Comparison of ENCODE assay signal across 8 mouse cellular contexts in genomic region chrX:56610318-56610694, GRCm38 (mm10). TPM values are rescaled to one million over a fixed set of nuclear protein-coding genes. Genes with fewer than 3 reads are reported as not detected.
A peak's percentile ranks its signal among the peaks of the same experiment; 100 is the strongest.
DNase-seq lines count a peak whose midpoint lies in the region; ATAC-seq lines count a peak whose summit lies in the region.

No protein-coding gene starts in this region.

- peak overlapping the region; percentile 74 for H3K9ac ChIP-seq in liver, embryonic 16.5 days (ENCODE audit: low read depth, low read length)

- no peaks in the 10 kb centered on the region for H3K9me3 ChIP-seq in hindbrain, embryonic 10.5 days
- no peaks in the 10 kb centered on the region for H3K9me3 ChIP-seq in liver, embryonic 16.5 days (replicated peaks; ENCODE audit: control insufficient read depth, low read length)

- DNase-seq in embryo, embryonic 10 days (ENCODE audit: low spot score) = peak; percentile 11
- DNase-seq in embryo, embryonic 10.5 days (ENCODE audit: low spot score) = no peak
- DNase-seq in ovary, postnatal 36 days (ENCODE audit: low spot score) = peak; percentile 4
- DNase-seq in ovary, postnatal 10 days (ENCODE audit: low spot score) = no peak
- DNase-seq in hindbrain, embryonic 10.5 days (ENCODE audit: low spot score) = peak; percentile 28
- peak; percentile 10 for DNase-seq in right cerebral cortex, postnatal 25 days
- no peak for DNase-seq in natural killer cell, adult 2 months (ENCODE audit: low spot score in 2 of 2)

- no peaks in the 10 kb centered on the region for H3K27me3 ChIP-seq in hindbrain, embryonic 10.5 days (ENCODE audit: insufficient read depth, poor library complexity, severe bottlenecking)
- no peaks in the 10 kb centered on the region for H3K27me3 ChIP-seq in liver, embryonic 16.5 days (ENCODE audit: control insufficient read depth, insufficient read depth, low read depth, low read length)

- peak overlapping the region; percentile 79 for H3K4me2 ChIP-seq in liver, embryonic 16.5 days (ENCODE audit: low read depth, low read length)

- H3K27ac ChIP-seq in hindbrain, embryonic 10.5 days = peak overlapping the region; percentile 89
- H3K27ac ChIP-seq in liver, embryonic 16.5 days (ENCODE audit: low read length) = no peak overlapping the region; the same call in 1 of the 2 replicates

- H3K4me1 ChIP-seq in hindbrain, embryonic 10.5 days (replicated peaks) = peaks cover 8% of the 10 kb centered on the region
- H3K4me1 ChIP-seq in liver, embryonic 16.5 days (ENCODE audit: control insufficient read depth, low read depth, low read length) = peaks cover 9% of the 10 kb centered on the region

- 16% methylated on average over 13 of the region's 13 CpGs for WGBS in hindbrain, embryonic 10.5 days
- WGBS in liver, embryonic 16.5 days (ENCODE audit: insufficient replicate concordance) = 12% methylated on average over 13 of the region's 13 CpGs

- H3K4me3 ChIP-seq in hindbrain, embryonic 10.5 days = peak overlapping the region; percentile 64
- H3K4me3 ChIP-seq in liver, embryonic 16.5 days (ENCODE audit: low read depth, low read length) = peak overlapping the region; percentile 77

- H3K36me3 ChIP-seq in hindbrain, embryonic 10.5 days = no peaks in the 10 kb centered on the region
- no peaks in the 10 kb centered on the region for H3K36me3 ChIP-seq in liver, embryonic 16.5 days (ENCODE audit: control insufficient read depth, insufficient read depth)

- no peak for ATAC-seq in liver, embryonic 16.5 days (ENCODE audit: low read depth)

RNA-seq across cellular contexts. Expression of gene Slc9a6, which starts 0.7 kb away (rescaled TPM):
- 13.3 and 15.6 TPM in 2 replicates for polyA plus RNA-seq in hindbrain, embryonic 10.5 days (2016; fragmentation: Nextera tagmentation; extraction: Ambion mirVana)
- 3.8 TPM in 2 replicates for polyA plus RNA-seq in liver, embryonic 16.5 days (2015; fragmentation: Nextera tagmentation; extraction: Ambion mirVana)

RNA-seq across cellular contexts. Expression of gene Mmgt1, which starts 12.4 kb away (rescaled TPM):
- polyA plus RNA-seq in hindbrain, embryonic 10.5 days (2016; fragmentation: Nextera tagmentation; extraction: Ambion mirVana) = 38.9 and 39.6 TPM in 2 replicates
- polyA plus RNA-seq in liver, embryonic 16.5 days (2015; fragmentation: Nextera tagmentation; extraction: Ambion mirVana) = 8.4 and 9.0 TPM in 2 replicates

Comparison
In these comparisons a context has a peak if more than half of its experiments do, and no peak if none do; other contexts are left out.
1. DNase-seq: peak in embryo, embryonic 10 days (single experiment), ovary, postnatal 36 days (single experiment), hindbrain, embryonic 10.5 days (single experiment) and right cerebral cortex, postnatal 25 days (single experiment); none in embryo, embryonic 10.5 days (single experiment), ovary, postnatal 10 days (single experiment) and natural killer cell, adult 2 months (0 of 2).